Mouse (Mus musculus): ENCODE data around the gene Gm20708.

DNA sequence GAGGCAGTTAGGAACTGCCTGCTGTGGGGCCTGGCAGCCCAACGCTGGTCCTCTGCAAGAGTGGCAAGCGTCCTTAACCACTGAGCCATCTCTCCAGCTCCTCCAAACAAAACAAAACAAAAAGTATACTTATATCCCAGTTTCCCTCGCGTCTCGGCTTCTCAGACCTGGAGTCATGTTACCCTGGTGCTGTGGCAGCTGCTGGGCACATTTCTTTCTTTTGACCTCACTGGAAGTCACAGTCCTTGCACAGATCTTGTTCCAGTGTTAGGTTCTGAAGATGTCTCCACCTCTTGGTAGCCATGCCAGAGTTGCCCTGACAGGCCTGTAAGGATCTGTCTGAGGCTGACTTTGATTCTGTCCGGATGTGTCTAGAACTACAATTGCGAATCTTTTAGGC lies 7.8 kb upstream of the Gm20708 start:
- no peak for TF ChIP-seq CTCF (IDR thresholded peaks at IDR 0.05; ENCODE audit: low read depth)
- TF ChIP-seq EP300 (optimal IDR thresholded peaks at IDR 0.05) = no peak

Measured in stomach, postnatal 0 days (tissue).